Mouse (Mus musculus) ES-Bruce4 (cell line): ENCODE data around the gene Fkbp5.

Experiments
- CTCF ChIP-seq: IDR thresholded peaks from one replicate; pipeline ENCODE4 v1.8.1; 2011; ENCODE audit warnings: low read depth, low read length
- EP300 ChIP-seq: IDR thresholded peaks from 2 replicates; pipeline ENCODE4 v1.6.1; 2011; ENCODE audit warnings: low read depth, low read length; ENCODE audit not compliant: insufficient read depth
- POLR2A ChIP-seq: IDR thresholded peaks from one replicate; pipeline ENCODE4 v1.8.1; 2011; ENCODE audit warnings: low read length; ENCODE audit not compliant: insufficient read depth

- TF ChIP-seq CTCF (no peak), POLR2A (no peak), EP300 (no peak)
These were observed 40.9 kb downstream of the Fkbp5 start for GRCm38 (mm10) chr17:28476441-28476840.
